Mouse (Mus musculus): Measurements from ENCODE around the gene Ankrd26.
"Not testable (repeated sequence)": the region's sequence is repeated elsewhere in the genome, so short reads cannot be mapped to it uniquely, and the experiment has no call there.

The Ankrd26 gene

DNA sequence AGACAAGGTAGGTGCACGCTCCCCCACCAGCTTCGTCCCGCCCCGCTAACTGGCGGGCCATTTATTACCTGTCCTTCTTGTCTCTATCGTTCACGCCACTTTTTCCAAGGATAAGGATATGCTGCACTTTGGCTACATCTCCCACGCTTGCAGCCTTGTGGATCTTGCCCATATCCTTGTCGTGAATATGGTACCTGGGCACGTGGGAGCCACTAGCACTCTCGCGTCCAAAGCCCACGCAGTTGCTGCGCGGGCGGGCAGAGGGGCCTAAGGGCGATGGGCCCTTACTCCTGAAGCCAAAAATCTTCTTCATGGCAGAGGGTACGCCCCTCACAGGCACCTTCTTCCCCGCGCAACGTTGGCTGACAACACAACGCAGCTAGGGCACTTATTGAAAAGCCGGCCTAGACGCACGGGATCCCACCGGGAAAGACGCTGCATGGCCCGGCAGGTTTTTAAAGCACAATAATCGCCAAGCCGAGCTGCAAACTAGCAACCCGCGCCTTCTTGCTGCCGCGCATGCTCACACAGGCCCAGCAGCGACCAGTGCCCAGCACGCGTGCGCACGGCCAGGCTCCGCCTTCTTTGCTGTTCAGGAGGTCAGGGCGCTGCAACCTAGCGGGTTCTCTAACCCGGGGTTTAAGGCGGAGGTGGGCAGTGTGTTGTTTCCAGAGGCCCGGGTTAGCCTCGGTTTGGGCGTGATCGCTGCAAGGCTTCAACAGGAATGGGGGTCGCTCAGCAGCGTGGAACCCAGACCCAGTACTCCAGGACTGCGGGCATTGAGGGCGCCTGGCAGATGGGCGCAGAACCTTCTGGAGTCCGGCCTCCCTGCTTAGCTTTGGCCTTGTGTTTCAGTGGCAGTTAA is at the start of gene Ankrd26:
Gene Ankrd26 (minus strand): TSS at position 482 of the 865 bp plus-strand sequence.
- DNase-seq (ENCODE audit: low spot score): peak; percentile 95

GRCm38 (mm10) chr6:118608906-118609305 is 46.9 kb upstream of the Ankrd26 start:
- no peak for DNase-seq (ENCODE audit: low spot score)

GRCm38 (mm10) chr6:118605974-118606373 is 43.9 kb upstream of the Ankrd26 start:
- no peak for DNase-seq (ENCODE audit: low spot score)

- no peak for DNase-seq (ENCODE audit: low spot score)
Observed at GRCm38 (mm10) chr6:118603825-118604224, 41.8 kb upstream of the Ankrd26 start.

GRCm38 (mm10) chr6:118595681-118596055 is 33.6 kb upstream of the Ankrd26 start:
- no peak for DNase-seq (ENCODE audit: low spot score)

- no peak for DNase-seq (ENCODE audit: low spot score)
Observed at GRCm38 (mm10) chr6:118594833-118595680, 33.0 kb upstream of the Ankrd26 start.

DNA sequence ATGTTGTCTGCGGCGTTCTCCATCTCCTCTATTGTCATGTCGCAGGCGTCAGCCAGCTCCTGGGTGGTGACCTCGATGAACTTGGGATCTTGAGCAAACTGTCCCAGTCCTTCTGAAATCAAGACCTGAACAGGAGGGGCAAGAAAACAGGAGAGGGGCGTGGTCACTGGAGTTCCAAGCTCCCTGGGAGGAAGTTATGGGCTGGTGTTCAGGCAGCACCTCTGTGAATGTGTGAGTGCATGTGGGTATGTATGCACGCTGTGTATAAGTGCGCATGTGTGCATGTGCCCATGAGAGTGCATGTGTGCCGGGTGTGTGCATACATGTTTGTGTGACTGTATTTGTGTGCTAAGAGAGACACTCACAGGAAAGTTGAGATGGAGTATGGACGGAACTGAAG is 32.0 kb upstream of the Ankrd26 start:
- DNase-seq (ENCODE audit: low spot score): no peak

DNA sequence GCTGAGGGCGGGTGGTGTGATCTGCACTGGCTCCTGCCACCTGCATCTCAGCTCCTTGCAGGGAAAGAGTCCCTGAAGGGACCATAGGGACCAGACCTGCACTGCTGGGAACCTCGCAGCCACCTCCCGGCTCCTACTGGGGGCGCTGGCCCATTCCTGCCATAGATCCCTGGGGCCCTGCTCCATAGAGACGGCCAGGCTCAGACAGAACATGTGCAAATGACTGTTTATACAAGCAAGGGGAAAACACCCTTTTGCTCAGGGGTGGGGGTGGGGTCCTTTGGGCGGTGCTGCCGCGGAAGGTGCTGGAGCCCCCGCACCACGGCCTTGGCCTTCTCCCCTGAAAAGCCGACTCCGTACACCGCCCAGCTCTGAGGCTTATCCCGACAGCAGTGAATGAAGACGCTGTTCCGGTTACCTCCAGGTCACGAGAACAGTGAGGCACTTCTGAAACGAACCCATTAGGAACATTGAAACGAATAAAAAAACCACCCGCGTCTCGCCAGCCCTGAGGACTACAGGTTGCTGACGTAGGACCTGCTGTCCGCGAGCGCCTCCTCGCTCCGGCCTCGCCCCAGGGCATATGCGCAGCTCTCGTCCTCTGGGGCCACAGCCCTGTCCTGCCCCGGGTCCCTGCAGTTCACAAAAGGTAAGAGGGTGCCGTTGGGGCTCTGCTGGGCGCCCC is 31.5 kb upstream of the Ankrd26 start:
- DNase-seq (ENCODE audit: low spot score): no peak

GRCm38 (mm10) chr6:118592662-118593376 is 30.8 kb upstream of the Ankrd26 start:
- no peak for DNase-seq (ENCODE audit: low spot score)

DNA sequence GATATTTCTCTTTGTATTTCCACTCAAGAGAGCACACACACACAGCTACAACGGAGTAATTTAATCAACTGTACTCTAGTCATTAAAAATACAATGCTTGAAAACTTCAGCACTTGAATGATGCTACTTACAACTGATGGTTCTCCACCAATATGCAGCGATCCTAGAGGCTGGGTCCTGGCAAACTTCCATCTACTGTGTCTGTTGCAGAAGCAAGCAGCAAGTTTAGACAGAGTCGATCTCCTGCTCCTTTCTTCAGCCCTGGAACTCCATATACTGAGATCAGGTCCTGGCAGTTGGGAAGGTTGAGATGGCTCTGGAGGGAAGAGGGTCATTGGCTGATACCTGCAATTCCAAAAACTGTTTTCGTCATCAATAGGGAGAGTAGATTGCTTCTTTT is 16.7 kb upstream of the Ankrd26 start:
- not testable (repeated sequence) for DNase-seq (ENCODE audit: low spot score)

GRCm38 (mm10) chr6:118574351-118574750 is 12.3 kb upstream of the Ankrd26 start:
- DNase-seq (ENCODE audit: low spot score): no peak

- no peak for DNase-seq (ENCODE audit: low spot score)
Observed at GRCm38 (mm10) chr6:118567816-118568215, 5.8 kb upstream of the Ankrd26 start.

DNA sequence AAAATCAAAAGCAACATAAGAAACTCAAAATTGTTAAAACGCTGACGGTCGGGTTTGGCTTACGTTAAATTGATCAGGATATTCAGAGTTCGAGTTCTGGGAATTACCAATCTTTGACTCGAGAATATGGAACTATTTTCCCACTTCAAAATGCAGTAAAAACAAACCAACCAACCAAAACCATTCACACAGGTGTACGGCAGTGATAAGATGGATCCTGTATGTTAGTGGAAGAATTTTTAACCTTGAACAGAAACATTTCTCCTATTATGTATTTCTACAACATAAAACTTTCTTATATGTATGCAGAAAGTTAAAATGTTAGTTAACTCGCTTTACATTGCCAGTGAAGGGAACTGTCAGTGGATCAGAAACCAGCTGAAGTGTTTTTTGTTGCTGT is 801 bp downstream of the Ankrd26 start:
- no peak for DNase-seq (ENCODE audit: low spot score)

DNA sequence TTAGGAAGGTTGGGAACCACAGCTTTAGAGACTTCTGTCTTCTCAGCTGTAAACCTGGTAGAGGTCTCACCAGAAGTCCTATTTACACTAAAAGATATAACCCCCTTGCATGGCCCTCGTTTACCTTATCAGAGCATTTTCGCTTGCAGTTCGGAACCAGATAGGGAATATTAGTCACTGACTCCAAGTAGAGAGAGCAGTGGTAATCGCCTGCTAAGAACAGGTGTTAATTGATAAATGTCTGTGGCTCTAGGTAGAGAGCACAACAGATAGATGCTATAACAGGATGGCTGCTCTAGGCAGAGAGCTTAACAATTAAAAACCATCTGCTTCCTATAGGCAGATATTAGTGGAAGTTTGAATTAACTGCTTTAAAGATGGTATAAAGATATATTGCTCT is 23.4 kb downstream of the Ankrd26 start:
- no peak for DNase-seq (ENCODE audit: low spot score)

DNA sequence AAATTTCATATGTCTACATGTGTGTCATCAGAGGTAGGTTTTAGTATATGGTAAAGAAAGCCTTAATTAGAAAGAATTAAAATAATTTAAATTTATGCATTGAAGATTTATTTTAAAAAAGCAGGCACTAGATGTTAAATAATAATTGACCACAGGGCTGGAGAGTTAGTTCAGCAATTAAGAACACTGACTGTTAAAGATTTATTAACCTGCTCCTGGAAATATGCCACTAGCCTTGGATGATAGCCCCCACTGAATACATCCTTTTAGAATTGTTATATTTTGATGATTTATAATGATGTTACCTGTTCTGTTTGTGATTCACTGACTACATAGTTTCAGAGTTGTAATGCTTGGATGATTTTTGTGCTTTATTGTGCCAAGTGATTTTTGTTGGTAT is 24.8 kb downstream of the Ankrd26 start:
- DNase-seq (ENCODE audit: low spot score): not testable (repeated sequence)

GRCm38 (mm10) chr6:118535321-118535720 is 26.7 kb downstream of the Ankrd26 start:
- DNase-seq (ENCODE audit: low spot score): no peak

GRCm38 (mm10) chr6:118533381-118533780 is 28.6 kb downstream of the Ankrd26 start:
- no peak for DNase-seq (ENCODE audit: low spot score)

DNA sequence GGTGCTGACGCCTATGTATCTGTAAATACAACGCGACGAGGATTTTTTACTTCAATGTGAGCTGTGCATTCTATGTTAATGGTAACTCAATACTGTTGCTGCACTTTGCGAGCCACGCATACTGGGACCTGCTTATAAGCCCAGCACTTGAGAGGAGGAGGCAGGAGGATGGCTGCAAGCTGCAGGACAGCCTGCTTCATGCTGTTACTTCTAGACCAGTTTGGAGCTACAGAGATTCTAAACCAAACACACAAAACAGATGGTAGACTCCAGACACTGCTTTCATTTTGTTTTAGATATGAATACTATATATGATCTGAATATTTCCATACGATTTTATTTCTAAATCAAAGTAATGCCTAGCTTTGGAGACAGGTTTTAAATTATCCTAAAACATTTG is 41.4 kb downstream of the Ankrd26 start:
- no peak for DNase-seq (ENCODE audit: low spot score)

DNA sequence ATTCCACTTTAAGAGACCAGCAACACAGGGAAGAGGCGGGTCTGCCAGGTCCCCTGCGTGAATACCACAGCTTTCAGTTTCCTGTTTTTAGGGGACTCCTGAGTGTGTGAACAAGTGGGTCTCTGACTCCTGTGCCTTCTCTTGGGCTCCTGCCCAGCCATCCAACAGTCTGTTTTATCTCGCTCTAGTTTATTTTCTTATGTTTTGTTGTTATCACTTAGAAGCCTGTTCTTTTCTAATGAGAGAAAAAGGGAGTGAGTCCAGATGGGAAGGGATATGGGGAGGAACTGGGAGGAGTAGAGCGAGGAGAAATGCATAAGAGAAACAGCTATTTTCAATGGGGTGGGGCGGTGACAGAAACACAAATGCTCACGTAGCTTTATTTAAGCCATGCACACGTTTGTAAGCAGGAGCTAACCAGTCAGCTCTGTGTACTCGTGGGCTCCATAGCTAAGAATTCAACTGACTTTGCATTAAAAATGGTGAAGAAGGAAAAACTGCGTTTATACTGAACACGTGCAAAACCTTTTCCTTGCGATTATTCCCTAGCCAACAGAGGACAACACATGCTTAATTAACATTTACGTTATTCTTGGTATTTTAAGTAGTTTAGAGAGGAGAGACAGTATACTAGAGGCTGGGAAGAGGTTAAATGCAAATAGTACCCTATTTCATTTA is 48.6 kb downstream of the Ankrd26 start:
- no peak for DNase-seq (ENCODE audit: low spot score)

- DNase-seq (ENCODE audit: low spot score): no peak
Observed at GRCm38 (mm10) chr6:118499010-118499409, 63.0 kb downstream of the Ankrd26 start.

GRCm38 (mm10) chr6:118482125-118482524 is 79.9 kb downstream of the Ankrd26 start:
- no peak for DNase-seq (ENCODE audit: low spot score)
